Mouse (Mus musculus) ES-E14 (cell line): ENCODE data around the gene Yap1.

Experiments
- CHD2 ChIP-seq: IDR thresholded peaks from 2 replicates; pipeline ENCODE4 v1.6.1; 2014; ENCODE audit warnings: mild to moderate bottlenecking, low read depth, low read length, inconsistent platforms
- HCFC1 ChIP-seq: IDR thresholded peaks from 2 replicates; pipeline ENCODE4 v1.6.1; 2012; ENCODE audit warnings: low read length, inconsistent platforms, borderline replicate concordance; ENCODE audit not compliant: insufficient read depth
- MAFK ChIP-seq: IDR thresholded peaks from 2 replicates; pipeline ENCODE4 v1.6.1; 2014; ENCODE audit warnings: mild to moderate bottlenecking, low read depth, low read length, inconsistent platforms; ENCODE audit not compliant: insufficient read depth
- ZC3H11A ChIP-seq: IDR thresholded peaks from 2 replicates; pipeline ENCODE4 v1.6.1; 2012; ENCODE audit warnings: low read depth, mild to moderate bottlenecking, inconsistent platforms, low read length, borderline replicate concordance
- ZNF384 ChIP-seq: IDR thresholded peaks from 2 replicates; pipeline ENCODE4 v1.6.1; 2012; ENCODE audit warnings: low read depth, low read length, inconsistent platforms

GRCm38 (mm10) chr9:7971993-7972392, 32.4 kb downstream of the Yap1 start:
- TF ChIP-seq HCFC1 (no peak), ZC3H11A (no peak), CHD2 (no peak), MAFK (no peak), ZNF384 (no peak)
